Mouse (Mus musculus) heart, embryonic 10.5 days (tissue): ENCODE data around the gene Bet1l. TPM values are rescaled to one million over a fixed set of nuclear protein-coding genes. Genes with fewer than 3 reads are reported as not detected.

Experiments
- DNase-seq: peaks from one replicate; pipeline ENCODE4 v3.0.0-alpha.2; 2017; ENCODE audit warnings: low spot score
- H3K27ac ChIP-seq: fragments of 300-500 bp; sonication (generic); 2 replicates; pipeline ENCODE4 v1.5.1; 2016; ENCODE audit warnings: mild to moderate bottlenecking
- H3K27me3 ChIP-seq: fragments of 300-500 bp; sonication (generic); 2 replicates; pipeline ENCODE4 v1.6.1; 2016; ENCODE audit warnings: mild to moderate bottlenecking; ENCODE audit not compliant: poor library complexity, insufficient read depth, severe bottlenecking
- H3K36me3 ChIP-seq: fragments of 300-500 bp; sonication (generic); 2 replicates; pipeline ENCODE4 v1.6.1; 2016; ENCODE audit warnings: mild to moderate bottlenecking, moderate library complexity
- H3K4me1 ChIP-seq: fragments of 300-500 bp; sonication (generic); 2 replicates; pipeline ENCODE4 v1.6.1; 2016; ENCODE audit warnings: mild to moderate bottlenecking
- H3K4me3 ChIP-seq: fragments of 300-500 bp; sonication (generic); 2 replicates; pipeline ENCODE4 v1.5.1; 2016; ENCODE audit warnings: mild to moderate bottlenecking, moderate library complexity
- H3K9me3 ChIP-seq: fragments of 300-500 bp; sonication (generic); 2 replicates; pipeline ENCODE4 v1.6.1; 2016; ENCODE audit warnings: mild to moderate bottlenecking, moderate library complexity
- WGBS: fragments of 180-500 bp; shearing (Covaris S2); methylation state at CpG from one replicate; pipeline ENCODE4 v1.1.7; 2016; 5-methylcytosine and 5-hydroxymethylcytosine counted together
- polyA plus RNA-seq: library from polyadenylated mRNA; unstranded; fragments of >200 nt; fragmentation: Nextera tagmentation; extraction: Ambion mirVana; gene quantifications from 2 replicates; pipeline ENCODE4 v1.2.1, GENCODE M21; 2016

Gene Bet1l
- polyA plus RNA-seq, 1 experiment from 2014 or later, result 31.4 TPM

GRCm38 (mm10) chr7:140855181-140855580, 2.2 kb downstream of the Bet1l start:
- Histone ChIP-seq H3K36me3 (peaks cover 57% of the 10 kb centered on the region), H3K9me3 (no peaks in the 10 kb centered on the region), H3K27ac (peak overlapping the region; percentile 91), H3K4me1 (peaks cover 34% of the 10 kb centered on the region), H3K27me3 (no peaks in the 10 kb centered on the region), H3K4me3 (peak overlapping the region; percentile 83)
- DNase-seq, result no peak
- 70% methylated on average over 9 of the region's 9 CpGs for WGBS

GRCm38 (mm10) chr7:140854483-140854882, 2.9 kb downstream of the Bet1l start:
- no peaks in the 10 kb centered on the region for H3K9me3 ChIP-seq
- H3K4me1 ChIP-seq, result peaks cover 32% of the 10 kb centered on the region
- H3K36me3 ChIP-seq, result peaks cover 50% of the 10 kb centered on the region
- no peaks in the 10 kb centered on the region for H3K27me3 ChIP-seq
- WGBS, result 92% methylated on average over 18 of the region's 18 CpGs
- no peak for DNase-seq
- no peak overlapping the region for H3K27ac ChIP-seq
- H3K4me3 ChIP-seq, result 0 out of 2 replicates have a peak overlapping the region, but pooled peaks have one; percentile 83

GRCm38 (mm10) chr7:140853386-140853785, 4.0 kb downstream of the Bet1l start:
- Histone ChIP-seq H3K36me3 (peaks cover 39% of the 10 kb centered on the region), H3K9me3 (no peaks in the 10 kb centered on the region), H3K27me3 (peaks cover under 1% of the 10 kb centered on the region; the same call in 1 of the 2 replicates), H3K4me1 (peaks cover 21% of the 10 kb centered on the region), H3K27ac (no peak overlapping the region), H3K4me3 (no peak overlapping the region)
- DNase-seq, result no peak
- WGBS, result 84% methylated on average over 9 of the region's 9 CpGs

GRCm38 (mm10) chr7:140851916-140852315, 5.5 kb downstream of the Bet1l start:
- Histone ChIP-seq H3K9me3 (no peaks in the 10 kb centered on the region), H3K27me3 (peaks cover 14% of the 10 kb centered on the region; the same call in 1 of the 2 replicates), H3K27ac (no peak overlapping the region), H3K4me3 (no peak overlapping the region), H3K4me1 (peaks cover 13% of the 10 kb centered on the region), H3K36me3 (peaks cover 39% of the 10 kb centered on the region)
- DNase-seq, result no peak
- 86% methylated on average over 4 of the region's 4 CpGs for WGBS

GRCm38 (mm10) chr7:140848591-140848990, 8.8 kb downstream of the Bet1l start:
- no peak overlapping the region for H3K4me3 ChIP-seq
- no peaks in the 10 kb centered on the region for H3K4me1 ChIP-seq
- peaks cover 25% of the 10 kb centered on the region for H3K36me3 ChIP-seq
- no peak overlapping the region for H3K27ac ChIP-seq
- H3K27me3 ChIP-seq, result peaks cover 35% of the 10 kb centered on the region
- 91% methylated on average over 10 of the region's 10 CpGs for WGBS
- no peaks in the 10 kb centered on the region for H3K9me3 ChIP-seq
- DNase-seq, result no peak

GRCm38 (mm10) chr7:140847755-140848580, 9.4 kb downstream of the Bet1l start, which contains the start of gene Odf3:
TSS of gene Odf3 (plus strand) at chr7:140847805.
- Histone ChIP-seq H3K36me3 (peaks cover 19% of the 10 kb centered on the region), H3K27me3 (peaks cover 41% of the 10 kb centered on the region), H3K27ac (no peak within 1 kb of the TSS), H3K4me1 (no peaks in the 10 kb centered on the region), H3K9me3 (no peaks in the 10 kb centered on the region), H3K4me3 (no peak within 1 kb of the TSS)
- DNase-seq, result no peak
- WGBS, result 63% methylated on average over 11 of the region's 11 CpGs

GRCm38 (mm10) chr7:140846676-140847075, 10.7 kb downstream of the Bet1l start:
- Histone ChIP-seq H3K9me3 (no peaks in the 10 kb centered on the region), H3K4me1 (no peaks in the 10 kb centered on the region), H3K36me3 (peaks cover 6% of the 10 kb centered on the region), H3K27me3 (peaks cover 54% of the 10 kb centered on the region), H3K27ac (no peak overlapping the region), H3K4me3 (no peak overlapping the region)
- WGBS, result 77% methylated on average over 10 of the region's 10 CpGs
- no peak for DNase-seq

GRCm38 (mm10) chr7:140845683-140846082, 11.7 kb downstream of the Bet1l start:
- no peak for DNase-seq
- Histone ChIP-seq H3K9me3 (no peaks in the 10 kb centered on the region), H3K36me3 (no peaks in the 10 kb centered on the region), H3K27ac (no peak overlapping the region), H3K4me3 (no peak overlapping the region), H3K27me3 (peaks cover 64% of the 10 kb centered on the region), H3K4me1 (no peaks in the 10 kb centered on the region)
- WGBS, result 60% methylated on average over 4 of the region's 4 CpGs

GRCm38 (mm10) chr7:140844905-140845665, 12.3 kb downstream of the Bet1l start, which contains the start of gene Scgb1c1:
TSS of gene Scgb1c1 (plus strand) at chr7:140845547.
- no peak within 1 kb of the TSS for H3K4me3 ChIP-seq
- WGBS, result 27% methylated on average over 14 of the region's 14 CpGs
- H3K9me3 ChIP-seq, result no peaks in the 10 kb centered on the region
- H3K36me3 ChIP-seq, result no peaks in the 10 kb centered on the region
- H3K4me1 ChIP-seq, result no peaks in the 10 kb centered on the region
- H3K27me3 ChIP-seq, result peaks cover 70% of the 10 kb centered on the region
- no peak within 1 kb of the TSS for H3K27ac ChIP-seq
- DNase-seq, result peak; percentile 92

GRCm38 (mm10) chr7:140843806-140844205, 13.6 kb downstream of the Bet1l start:
- no peaks in the 10 kb centered on the region for H3K9me3 ChIP-seq
- no peak overlapping the region for H3K27ac ChIP-seq
- no peaks in the 10 kb centered on the region for H3K4me1 ChIP-seq
- peaks cover 79% of the 10 kb centered on the region for H3K27me3 ChIP-seq
- no peaks in the 10 kb centered on the region for H3K36me3 ChIP-seq
- WGBS, result 67% methylated on average over 7 of the region's 7 CpGs
- no peak overlapping the region for H3K4me3 ChIP-seq
- no peak for DNase-seq

- Histone ChIP-seq H3K4me1 (no peaks in the 10 kb centered on the region), H3K4me3 (no peak overlapping the region), H3K9me3 (no peaks in the 10 kb centered on the region), H3K27ac (no peak overlapping the region), H3K36me3 (no peaks in the 10 kb centered on the region), H3K27me3 (peaks cover 71% of the 10 kb centered on the region)
- no peak for DNase-seq
- 32% methylated on average over 18 of the region's 19 CpGs for WGBS
Measured at GRCm38 (mm10) chr7:140840750-140841735, 16.3 kb downstream of the Bet1l start.

GRCm38 (mm10) chr7:140839556-140839955, 17.8 kb downstream of the Bet1l start:
- WGBS, result 61% methylated on average over 5 of the region's 5 CpGs
- Histone ChIP-seq H3K36me3 (no peaks in the 10 kb centered on the region), H3K9me3 (no peaks in the 10 kb centered on the region), H3K4me3 (no peak overlapping the region), H3K27ac (no peak overlapping the region), H3K27me3 (peaks cover 84% of the 10 kb centered on the region), H3K4me1 (peaks cover 8% of the 10 kb centered on the region)
- DNase-seq, result no peak
